Mouse (Mus musculus): Measurements from ENCODE around the gene Polr3b.
A peak's percentile ranks its signal among the peaks of the same experiment; 100 is the strongest.

Polr3b gene

DNA sequence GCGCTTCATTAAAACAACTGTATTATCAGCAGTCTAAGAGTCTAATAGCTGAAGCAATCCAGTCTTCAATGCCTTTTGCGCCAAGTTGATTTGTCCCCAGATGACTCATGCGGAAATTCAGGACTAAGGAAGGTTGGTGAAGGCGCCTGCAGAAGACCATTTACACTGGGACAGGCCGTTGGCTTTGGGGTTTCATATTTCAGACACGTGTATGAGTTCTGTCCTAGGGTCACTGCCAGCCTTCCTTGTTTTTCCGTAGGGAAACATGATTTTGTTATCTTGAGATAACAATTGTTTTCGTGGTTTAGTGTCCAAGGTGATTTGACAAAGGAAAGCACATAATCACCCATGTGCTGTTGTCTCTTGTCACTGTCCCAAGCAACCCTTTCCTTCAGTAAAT, 40.9 kb upstream of the Polr3b start:
- H3K4me1 ChIP-seq (replicated peaks; ENCODE audit: low read depth, low read length) = peaks cover 19% of the 10 kb centered on the region
- peaks cover 15% of the 10 kb centered on the region; the same call in 1 of the 2 replicates for H3K27me3 ChIP-seq (ENCODE audit: insufficient read depth, low read length)
- TF ChIP-seq POU5F1 (IDR thresholded peaks at IDR 0.05; ENCODE audit: borderline replicate concordance, low read length) (no peak), NANOG (IDR thresholded peaks at IDR 0.05; ENCODE audit: borderline replicate concordance, low read length) (no peak), CTCF (conservative IDR thresholded peaks at IDR 0.05; ENCODE audit: low read length) (no peak)
- H3K36me3 ChIP-seq (ENCODE audit: insufficient read depth, low read length) = no peaks in the 10 kb centered on the region
- H3K4me3 ChIP-seq (replicated peaks; ENCODE audit: low read length) = no peak overlapping the region
- no peaks in the 10 kb centered on the region for H3K9me3 ChIP-seq (ENCODE audit: low read length)

GRCm38 (mm10) chr10:84582236-84582635, 39.9 kb upstream of the Polr3b start:
- H3K36me3 ChIP-seq (ENCODE audit: insufficient read depth, low read length) = no peaks in the 10 kb centered on the region
- no peaks in the 10 kb centered on the region for H3K9me3 ChIP-seq (ENCODE audit: low read length)
- TF ChIP-seq CTCF (conservative IDR thresholded peaks at IDR 0.05; ENCODE audit: low read length) = no peak
- TF ChIP-seq NANOG (IDR thresholded peaks at IDR 0.05; ENCODE audit: borderline replicate concordance, low read length) = no peak
- no peak for TF ChIP-seq POU5F1 (IDR thresholded peaks at IDR 0.05; ENCODE audit: borderline replicate concordance, low read length)
- no peak overlapping the region for H3K4me3 ChIP-seq (replicated peaks; ENCODE audit: low read length)
- peaks cover 15% of the 10 kb centered on the region; the same call in 1 of the 2 replicates for H3K27me3 ChIP-seq (ENCODE audit: insufficient read depth, low read length)
- H3K4me1 ChIP-seq (replicated peaks; ENCODE audit: low read depth, low read length) = peaks cover 17% of the 10 kb centered on the region

DNA sequence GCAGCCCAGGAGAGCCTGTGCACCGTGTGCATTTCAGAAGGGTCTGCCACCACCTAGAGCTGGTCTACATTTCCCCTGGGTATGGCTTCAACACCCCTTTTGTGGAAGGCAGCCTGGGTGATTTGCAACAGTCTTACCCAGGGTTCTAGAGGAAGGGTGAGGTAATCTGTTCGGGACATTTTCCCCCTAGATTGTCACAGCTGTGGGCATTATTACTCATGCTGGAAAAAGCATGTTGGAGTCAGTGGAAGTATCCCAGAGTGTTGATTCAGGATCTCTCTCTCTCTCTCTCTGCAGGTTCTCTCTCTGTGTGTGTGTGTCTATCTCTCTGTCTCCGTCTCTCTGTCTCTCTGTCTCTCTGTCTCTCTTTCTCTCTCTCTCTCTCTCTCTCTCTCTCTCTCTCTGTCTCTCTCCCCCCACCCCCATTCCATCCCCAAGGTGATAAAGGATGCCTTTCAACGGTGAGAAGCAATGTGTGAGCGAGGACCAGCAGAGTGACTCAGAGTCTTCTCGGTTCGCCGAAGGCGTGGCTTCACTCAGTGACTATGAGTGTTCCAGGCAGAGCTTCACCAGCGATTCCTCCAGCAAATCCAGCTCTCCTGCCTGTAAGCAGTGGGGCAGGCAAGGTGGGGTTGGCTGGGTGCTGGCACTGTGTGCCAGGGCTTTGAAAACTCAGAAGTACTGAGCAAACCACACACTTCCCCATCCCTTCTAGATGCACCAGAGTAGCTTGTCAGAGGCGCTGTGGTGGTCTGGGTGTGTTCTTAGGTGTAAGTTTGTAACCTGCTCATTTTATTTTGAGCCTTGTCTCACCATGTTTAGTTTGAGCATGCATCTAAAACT, 37.4 kb upstream of the Polr3b start:
- Histone ChIP-seq H3K9me3 (ENCODE audit: low read length) (no peaks in the 10 kb centered on the region), H3K27me3 (ENCODE audit: insufficient read depth, low read length) (no peaks in the 10 kb centered on the region), H3K4me3 (replicated peaks; ENCODE audit: low read length) (no peak overlapping the region), H3K36me3 (ENCODE audit: insufficient read depth, low read length) (no peaks in the 10 kb centered on the region), H3K4me1 (replicated peaks; ENCODE audit: low read depth, low read length) (peaks cover 3% of the 10 kb centered on the region)
- no peak for TF ChIP-seq POU5F1 (IDR thresholded peaks at IDR 0.05; ENCODE audit: borderline replicate concordance, low read length)
- no peak for TF ChIP-seq NANOG (IDR thresholded peaks at IDR 0.05; ENCODE audit: borderline replicate concordance, low read length)
- TF ChIP-seq CTCF (conservative IDR thresholded peaks at IDR 0.05; ENCODE audit: low read length) = no peak

GRCm38 (mm10) chr10:84585294-84585650, 36.8 kb upstream of the Polr3b start:
- Histone ChIP-seq H3K36me3 (ENCODE audit: insufficient read depth, low read length) (no peaks in the 10 kb centered on the region), H3K4me3 (replicated peaks; ENCODE audit: low read length) (no peak overlapping the region), H3K9me3 (ENCODE audit: low read length) (no peaks in the 10 kb centered on the region), H3K27me3 (ENCODE audit: insufficient read depth, low read length) (no peaks in the 10 kb centered on the region), H3K4me1 (replicated peaks; ENCODE audit: low read depth, low read length) (peaks cover 9% of the 10 kb centered on the region)
- TF ChIP-seq CTCF (conservative IDR thresholded peaks at IDR 0.05; ENCODE audit: low read length) = no peak
- TF ChIP-seq POU5F1 (IDR thresholded peaks at IDR 0.05; ENCODE audit: borderline replicate concordance, low read length) = no peak
- TF ChIP-seq NANOG (IDR thresholded peaks at IDR 0.05; ENCODE audit: borderline replicate concordance, low read length) = no peak

GRCm38 (mm10) chr10:84590956-84591355, 31.1 kb upstream of the Polr3b start:
- 0 out of 2 replicates have a peak overlapping the region, but pooled peaks have one; percentile 23 for H3K4me3 ChIP-seq (replicated peaks; ENCODE audit: low read length)
- TF ChIP-seq NANOG (IDR thresholded peaks at IDR 0.05; ENCODE audit: borderline replicate concordance, low read length) (no peak), CTCF (conservative IDR thresholded peaks at IDR 0.05; ENCODE audit: low read length) (no peak), POU5F1 (IDR thresholded peaks at IDR 0.05; ENCODE audit: borderline replicate concordance, low read length) (no peak)
- H3K4me1 ChIP-seq (replicated peaks; ENCODE audit: low read depth, low read length) = peaks cover 33% of the 10 kb centered on the region
- 0 out of 2 replicates have a peak, but pooled peaks cover 3% of the 10 kb centered on the region for H3K36me3 ChIP-seq (ENCODE audit: insufficient read depth, low read length)
- H3K27me3 ChIP-seq (ENCODE audit: insufficient read depth, low read length) = no peaks in the 10 kb centered on the region
- no peaks in the 10 kb centered on the region for H3K9me3 ChIP-seq (ENCODE audit: low read length)

GRCm38 (mm10) chr10:84591640-84592148, 30.4 kb upstream of the Polr3b start:
- H3K4me3 ChIP-seq (replicated peaks; ENCODE audit: low read length) = no peak overlapping the region
- no peaks in the 10 kb centered on the region for H3K27me3 ChIP-seq (ENCODE audit: insufficient read depth, low read length)
- H3K4me1 ChIP-seq (replicated peaks; ENCODE audit: low read depth, low read length) = peaks cover 33% of the 10 kb centered on the region
- no peak for TF ChIP-seq NANOG (IDR thresholded peaks at IDR 0.05; ENCODE audit: borderline replicate concordance, low read length)
- no peak for TF ChIP-seq POU5F1 (IDR thresholded peaks at IDR 0.05; ENCODE audit: borderline replicate concordance, low read length)
- TF ChIP-seq CTCF (conservative IDR thresholded peaks at IDR 0.05; ENCODE audit: low read length) = no peak
- H3K9me3 ChIP-seq (ENCODE audit: low read length) = no peaks in the 10 kb centered on the region
- H3K36me3 ChIP-seq (ENCODE audit: insufficient read depth, low read length) = 0 out of 2 replicates have a peak, but pooled peaks cover 3% of the 10 kb centered on the region

GRCm38 (mm10) chr10:84592745-84593144, 29.3 kb upstream of the Polr3b start:
- Histone ChIP-seq H3K4me1 (replicated peaks; ENCODE audit: low read depth, low read length) (peaks cover 33% of the 10 kb centered on the region), H3K27me3 (ENCODE audit: insufficient read depth, low read length) (no peaks in the 10 kb centered on the region), H3K36me3 (ENCODE audit: insufficient read depth, low read length) (0 out of 2 replicates have a peak, but pooled peaks cover 3% of the 10 kb centered on the region), H3K4me3 (replicated peaks; ENCODE audit: low read length) (no peak overlapping the region), H3K9me3 (ENCODE audit: low read length) (no peaks in the 10 kb centered on the region)
- TF ChIP-seq POU5F1 (IDR thresholded peaks at IDR 0.05; ENCODE audit: borderline replicate concordance, low read length) = no peak
- peak; percentile 19; the same call in 1 of the 2 replicates for TF ChIP-seq NANOG (IDR thresholded peaks at IDR 0.05; ENCODE audit: borderline replicate concordance, low read length)
- TF ChIP-seq CTCF (conservative IDR thresholded peaks at IDR 0.05; ENCODE audit: low read length) = no peak

- Histone ChIP-seq H3K27me3 (ENCODE audit: insufficient read depth, low read length) (no peaks in the 10 kb centered on the region), H3K36me3 (ENCODE audit: insufficient read depth, low read length) (0 out of 2 replicates have a peak, but pooled peaks cover 3% of the 10 kb centered on the region), H3K4me1 (replicated peaks; ENCODE audit: low read depth, low read length) (peaks cover 7% of the 10 kb centered on the region), H3K4me3 (replicated peaks; ENCODE audit: low read length) (no peak overlapping the region), H3K9me3 (ENCODE audit: low read length) (no peaks in the 10 kb centered on the region)
- TF ChIP-seq NANOG (IDR thresholded peaks at IDR 0.05; ENCODE audit: borderline replicate concordance, low read length) (no peak), POU5F1 (IDR thresholded peaks at IDR 0.05; ENCODE audit: borderline replicate concordance, low read length) (no peak), CTCF (conservative IDR thresholded peaks at IDR 0.05; ENCODE audit: low read length) (no peak)
These were observed 24.8 kb upstream of the Polr3b start for GRCm38 (mm10) chr10:84597127-84597785.
